Mouse (Mus musculus): Measurements from ENCODE around the gene Pax5.

Gene Pax5

GRCm38 (mm10) chr4:44624232-44625107, 85.8 kb downstream of the Pax5 start:
- in situ Hi-C loops (cut with MboI; ENCODE audit: unreplicated experiment in 2 of 2) = no loop called here

GRCm38 (mm10) chr4:44623435-44623727, 86.9 kb downstream of the Pax5 start:
- in situ Hi-C loops (cut with MboI; ENCODE audit: unreplicated experiment in 2 of 2) = no loop called here

- in situ Hi-C loops (cut with MboI; ENCODE audit: unreplicated experiment in 2 of 2) = no loop called here
These were observed 87.4 kb downstream of the Pax5 start for GRCm38 (mm10) chr4:44622682-44623434.

GRCm38 (mm10) chr4:44620241-44620640, 90.0 kb downstream of the Pax5 start:
- in situ Hi-C loops (cut with MboI; ENCODE audit: unreplicated experiment in 2 of 2) = no loop called here

- in situ Hi-C loops (cut with MboI; ENCODE audit: unreplicated experiment in 2 of 2) = no loop called here
These were observed 96.1 kb downstream of the Pax5 start for GRCm38 (mm10) chr4:44614066-44614667.

- in situ Hi-C loops (cut with MboI; ENCODE audit: unreplicated experiment in 2 of 2) = no loop called here
These were observed 97.9 kb downstream of the Pax5 start for GRCm38 (mm10) chr4:44612392-44612791.

- in situ Hi-C loops (cut with MboI; ENCODE audit: unreplicated experiment in 2 of 2) = no loop called here
These were observed 104.8 kb downstream of the Pax5 start for GRCm38 (mm10) chr4:44605453-44605852.

- in situ Hi-C loops (cut with MboI; ENCODE audit: unreplicated experiment in 2 of 2) = no loop called here
These were observed 108.0 kb downstream of the Pax5 start for GRCm38 (mm10) chr4:44602257-44602801.

GRCm38 (mm10) chr4:44601370-44601769, 108.9 kb downstream of the Pax5 start:
- in situ Hi-C loops (cut with MboI; ENCODE audit: unreplicated experiment in 2 of 2) = no loop called here

GRCm38 (mm10) chr4:44600875-44601274, 109.4 kb downstream of the Pax5 start:
- in situ Hi-C loops (cut with MboI; ENCODE audit: unreplicated experiment in 2 of 2) = no loop called here

- in situ Hi-C loops (cut with MboI; ENCODE audit: unreplicated experiment in 2 of 2) = no loop called here
These were observed 112.3 kb downstream of the Pax5 start for GRCm38 (mm10) chr4:44597965-44598364.

GRCm38 (mm10) chr4:44593091-44593490, 117.2 kb downstream of the Pax5 start:
- in situ Hi-C loops (cut with MboI; ENCODE audit: unreplicated experiment in 2 of 2) = no loop called here

GRCm38 (mm10) chr4:44582687-44583086, 127.6 kb downstream of the Pax5 start:
- in situ Hi-C loops (cut with MboI; ENCODE audit: unreplicated experiment in 2 of 2) = loop anchor here in 1 of 2 experiments (10.0 kb wide), 1 partner anchor 332 kb away; no protein-coding TSS in a partner anchor

- in situ Hi-C loops (cut with MboI; ENCODE audit: unreplicated experiment in 2 of 2) = no loop called here
These were observed 131.7 kb downstream of the Pax5 start for GRCm38 (mm10) chr4:44578591-44578990.

- in situ Hi-C loops (cut with MboI; ENCODE audit: unreplicated experiment in 2 of 2) = no loop called here
These were observed 133.0 kb downstream of the Pax5 start for GRCm38 (mm10) chr4:44577293-44577692.

- in situ Hi-C loops (cut with MboI; ENCODE audit: unreplicated experiment in 2 of 2) = no loop called here
These were observed 133.5 kb downstream of the Pax5 start for GRCm38 (mm10) chr4:44576786-44577185.

GRCm38 (mm10) chr4:44573017-44573416, 137.3 kb downstream of the Pax5 start:
- in situ Hi-C loops (cut with MboI; ENCODE audit: unreplicated experiment in 2 of 2) = loop anchor here in 1 of 2 experiments (5.0 kb wide), 1 partner anchor 89 kb away; no protein-coding TSS in a partner anchor

GRCm38 (mm10) chr4:44572373-44572772, 137.9 kb downstream of the Pax5 start:
- in situ Hi-C loops (cut with MboI; ENCODE audit: unreplicated experiment in 2 of 2) = loop anchor here in 1 of 2 experiments (5.0 kb wide), 1 partner anchor 90 kb away; no protein-coding TSS in a partner anchor

- in situ Hi-C loops (cut with MboI; ENCODE audit: unreplicated experiment in 2 of 2) = no loop called here
These were observed 141.1 kb downstream of the Pax5 start for GRCm38 (mm10) chr4:44569138-44569537.

GRCm38 (mm10) chr4:44568666-44569065, 141.6 kb downstream of the Pax5 start:
- in situ Hi-C loops (cut with MboI; ENCODE audit: unreplicated experiment in 2 of 2) = no loop called here

GRCm38 (mm10) chr4:44566401-44566800, 143.9 kb downstream of the Pax5 start:
- in situ Hi-C loops (cut with MboI; ENCODE audit: unreplicated experiment in 2 of 2) = no loop called here
